Mouse (Mus musculus) heart, postnatal 4 days (tissue): ENCODE data around the gene Ffar4. TPM values are rescaled to one million over a fixed set of nuclear protein-coding genes. Genes with fewer than 3 reads are reported as not detected.

Source experiments
- DNase-seq: peaks from one replicate; pipeline ENCODE4 v3.0.0; 2021
- total RNA-seq, 2 experiments: library from RNA; stranded (reverse); gene quantifications; 2 replicates each; pipeline ENCODE4 v1.2.3; 2021

Ffar4 gene
- total RNA-seq, 2 experiments from 2014 or later, result 0.38 TPM; not detected in 1

GRCm38 (mm10) chr19:38109506-38110242 lies 12.8 kb downstream of the Ffar4 start:
- no peak for DNase-seq

GRCm38 (mm10) chr19:38111056-38111455 lies 14.2 kb downstream of the Ffar4 start:
- DNase-seq, result no peak

- no peak for DNase-seq
These were observed 15.7 kb downstream of the Ffar4 start for GRCm38 (mm10) chr19:38112575-38112974.

- DNase-seq, result no peak
These were observed 18.1 kb downstream of the Ffar4 start for GRCm38 (mm10) chr19:38114834-38115491.

- no peak for DNase-seq
These were observed 23.4 kb downstream of the Ffar4 start for GRCm38 (mm10) chr19:38120123-38120760.

- DNase-seq, result no peak
These were observed 27.1 kb downstream of the Ffar4 start for GRCm38 (mm10) chr19:38123921-38124320.

- peak; percentile 50 for DNase-seq
These were observed 27.7 kb downstream of the Ffar4 start for GRCm38 (mm10) chr19:38124401-38125218.

GRCm38 (mm10) chr19:38125219-38125610 lies 28.3 kb downstream of the Ffar4 start, which contains the start of gene Rbp4:
Gene Rbp4, minus strand, starts transcription at chr19:38125281.
- no peak for DNase-seq

GRCm38 (mm10) chr19:38126656-38127055 lies 29.8 kb downstream of the Ffar4 start:
- no peak for DNase-seq

GRCm38 (mm10) chr19:38132481-38132880 lies 35.6 kb downstream of the Ffar4 start, which contains the start of gene Pde6c:
Gene Pde6c, plus strand, starts transcription at chr19:38132781.
- DNase-seq, result no peak

GRCm38 (mm10) chr19:38133986-38134385 lies 37.1 kb downstream of the Ffar4 start:
- no peak for DNase-seq

- no peak for DNase-seq
These were observed 37.9 kb downstream of the Ffar4 start for GRCm38 (mm10) chr19:38134806-38135205.

- no peak for DNase-seq
These were observed 46.8 kb downstream of the Ffar4 start for GRCm38 (mm10) chr19:38143540-38144271.

GRCm38 (mm10) chr19:38156243-38156642 lies 59.4 kb downstream of the Ffar4 start:
- DNase-seq, result no peak

- no peak for DNase-seq
These were observed 64.9 kb downstream of the Ffar4 start for GRCm38 (mm10) chr19:38161648-38162354.

Other genes with a start within 250 kb of the Ffar4 start
- 10 to 100 TPM; 15.5 to 16.4 TPM for gene Myof, start 53.5 kb upstream of the Ffar4 start, total RNA-seq
- 10 to 100 TPM; 18.5 to 20.3 TPM for gene Cep55, start 42.1 kb upstream of the Ffar4 start, total RNA-seq
- gene Rbp4, start 28.2 kb downstream of the Ffar4 start, total RNA-seq, result 1 to 10 TPM in 1 of 2 experiments, under 1 TPM in 1; 0.77 to 1.1 TPM
- gene Pde6c, start 35.7 kb downstream of the Ffar4 start, total RNA-seq, result not detected
- gene Fra10ac1, start 127.1 kb downstream of the Ffar4 start, total RNA-seq, result 10 to 100 TPM; 14.4 to 14.9 TPM
- gene Lgi1, start 167.5 kb downstream of the Ffar4 start, total RNA-seq, result under 1 TPM; 0.24 to 0.36 TPM